Mouse (Mus musculus) liver, embryonic 12.5 days (tissue): ENCODE measurements around the gene AC134908.4. TPM values are rescaled to one million over a fixed set of nuclear protein-coding genes. Genes with fewer than 3 reads are reported as not detected.

Experiments used
- ATAC-seq: fragments of 200-750 bp; cut with Nextera tagmentation; 2 replicates; pipeline ENCODE4 v1.8.0; 2017; ENCODE audit warnings: moderate number of reproducible peaks, mild to moderate bottlenecking, moderate library complexity
- H3K27ac ChIP-seq: fragments of 300-500 bp; sonication (generic); 2 replicates; pipeline ENCODE4 v1.5.1; 2016; ENCODE audit warnings: mild to moderate bottlenecking
- H3K27me3 ChIP-seq: fragments of 300-500 bp; sonication (generic); replicated peaks from 2 replicates; pipeline ENCODE4 v1.6.1; 2016; ENCODE audit warnings: mild to moderate bottlenecking, moderate library complexity
- H3K36me3 ChIP-seq: fragments of 300-500 bp; sonication (generic); 2 replicates; pipeline ENCODE4 v1.6.1; 2016; ENCODE audit warnings: mild to moderate bottlenecking, moderate library complexity
- H3K4me1 ChIP-seq: fragments of 300-500 bp; sonication (generic); 2 replicates; pipeline ENCODE4 v1.6.1; 2016
- H3K4me2 ChIP-seq: fragments of 300-500 bp; sonication (generic); 2 replicates; pipeline ENCODE4 v1.6.1; 2016; ENCODE audit warnings: mild to moderate bottlenecking, moderate library complexity
- H3K4me3 ChIP-seq: fragments of 300-500 bp; sonication (generic); 2 replicates; pipeline ENCODE4 v1.5.1; 2016; ENCODE audit warnings: mild to moderate bottlenecking, moderate library complexity
- H3K9ac ChIP-seq: fragments of 300-500 bp; sonication (generic); 2 replicates; pipeline ENCODE4 v1.6.1; 2016; ENCODE audit warnings: mild to moderate bottlenecking, moderate library complexity
- H3K9me3 ChIP-seq: fragments of 300-500 bp; sonication (generic); replicated peaks from 2 replicates; pipeline ENCODE4 v1.6.1; 2016; ENCODE audit warnings: mild to moderate bottlenecking, moderate library complexity
- WGBS: fragments of 180-500 bp; shearing (Covaris S2); methylation state at CpG from one replicate; pipeline ENCODE4 v1.1.7; 2016; ENCODE audit not compliant: insufficient replicate concordance; 5-methylcytosine and 5-hydroxymethylcytosine counted together
- polyA plus RNA-seq: library from polyadenylated mRNA; unstranded; fragments of >200 nt; fragmentation: Nextera tagmentation; extraction: Ambion mirVana; gene quantifications from 2 replicates; pipeline ENCODE4 v1.2.1, GENCODE M21; 2016

The AC134908.4 gene
- polyA plus RNA-seq, 1 experiment from 2014 or later: not detected

GRCm38 (mm10) chr17:25796211-25796771 is 832 bp upstream of the AC134908.4 start:
- 0 out of 2 replicates have a peak overlapping the region, but pooled peaks have one; percentile 68 for H3K27ac ChIP-seq
- peaks cover 2% of the 10 kb centered on the region for H3K27me3 ChIP-seq
- H3K4me1 ChIP-seq: peaks cover 54% of the 10 kb centered on the region
- H3K36me3 ChIP-seq: peaks cover 13% of the 10 kb centered on the region
- peak overlapping the region; percentile 80 for H3K4me3 ChIP-seq
- H3K9me3 ChIP-seq: no peaks in the 10 kb centered on the region
- ATAC-seq: peak; percentile 9; the same call in 1 of the 2 replicates
- peak overlapping the region; percentile 95 for H3K4me2 ChIP-seq
- H3K9ac ChIP-seq: peak overlapping the region; percentile 77
- 3% methylated on average over 37 of the region's 37 CpGs for WGBS

DNA sequence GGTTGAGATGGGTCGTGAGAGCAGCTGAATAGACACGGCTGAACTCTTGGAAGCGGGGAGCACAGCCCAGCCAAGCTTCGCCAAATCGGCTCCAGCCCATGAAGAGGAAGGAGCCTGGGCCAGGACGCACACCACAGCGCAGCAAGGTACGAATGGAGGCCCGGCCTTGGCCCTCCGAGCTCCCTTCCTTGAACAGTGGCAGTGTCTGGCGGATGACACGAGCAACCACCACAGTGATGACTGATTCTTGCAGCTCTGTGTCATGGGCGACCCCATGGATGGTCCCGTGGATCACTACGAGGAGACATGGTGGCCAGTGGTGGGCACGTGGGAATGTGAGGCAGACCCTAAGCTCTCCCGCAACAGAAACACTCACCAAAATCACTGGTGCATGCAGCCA is 461 bp downstream of the AC134908.4 start:
- H3K36me3 ChIP-seq: peaks cover 19% of the 10 kb centered on the region
- H3K27me3 ChIP-seq: no peaks in the 10 kb centered on the region
- H3K4me3 ChIP-seq: no peak overlapping the region
- H3K4me2 ChIP-seq: peak overlapping the region; percentile 95; the same call in 1 of the 2 replicates
- H3K27ac ChIP-seq: no peak overlapping the region
- 83% methylated on average over 17 of the region's 17 CpGs for WGBS
- H3K9me3 ChIP-seq: no peaks in the 10 kb centered on the region
- no peak for ATAC-seq
- no peak overlapping the region for H3K9ac ChIP-seq
- H3K4me1 ChIP-seq: peaks cover 63% of the 10 kb centered on the region

GRCm38 (mm10) chr17:25794197-25794596 is 1.3 kb downstream of the AC134908.4 start:
- ATAC-seq: no peak
- Histone ChIP-seq H3K4me1 (peaks cover 63% of the 10 kb centered on the region), H3K4me2 (no peak overlapping the region), H3K9ac (no peak overlapping the region), H3K27ac (no peak overlapping the region), H3K9me3 (no peaks in the 10 kb centered on the region), H3K36me3 (peaks cover 27% of the 10 kb centered on the region), H3K27me3 (no peaks in the 10 kb centered on the region), H3K4me3 (no peak overlapping the region)
- 77% methylated on average over 13 of the region's 13 CpGs for WGBS

GRCm38 (mm10) chr17:25792615-25793014 is 2.8 kb downstream of the AC134908.4 start, which contains the start of gene Fam173a:
Fam173a (minus strand) TSS chr17:25792901.
- peaks cover 62% of the 10 kb centered on the region for H3K4me1 ChIP-seq
- H3K9me3 ChIP-seq: no peaks in the 10 kb centered on the region
- peak within 1 kb of the TSS; percentile 80 for H3K4me2 ChIP-seq
- no peaks in the 10 kb centered on the region for H3K27me3 ChIP-seq
- peak within 1 kb of the TSS; percentile 81 for H3K4me3 ChIP-seq
- WGBS: under 1% methylated on average over 14 of the region's 14 CpGs
- H3K9ac ChIP-seq: peak within 1 kb of the TSS; percentile 79
- peaks cover 41% of the 10 kb centered on the region for H3K36me3 ChIP-seq
- ATAC-seq: peak; percentile 48
- H3K27ac ChIP-seq: peak within 1 kb of the TSS; percentile 93

DNA sequence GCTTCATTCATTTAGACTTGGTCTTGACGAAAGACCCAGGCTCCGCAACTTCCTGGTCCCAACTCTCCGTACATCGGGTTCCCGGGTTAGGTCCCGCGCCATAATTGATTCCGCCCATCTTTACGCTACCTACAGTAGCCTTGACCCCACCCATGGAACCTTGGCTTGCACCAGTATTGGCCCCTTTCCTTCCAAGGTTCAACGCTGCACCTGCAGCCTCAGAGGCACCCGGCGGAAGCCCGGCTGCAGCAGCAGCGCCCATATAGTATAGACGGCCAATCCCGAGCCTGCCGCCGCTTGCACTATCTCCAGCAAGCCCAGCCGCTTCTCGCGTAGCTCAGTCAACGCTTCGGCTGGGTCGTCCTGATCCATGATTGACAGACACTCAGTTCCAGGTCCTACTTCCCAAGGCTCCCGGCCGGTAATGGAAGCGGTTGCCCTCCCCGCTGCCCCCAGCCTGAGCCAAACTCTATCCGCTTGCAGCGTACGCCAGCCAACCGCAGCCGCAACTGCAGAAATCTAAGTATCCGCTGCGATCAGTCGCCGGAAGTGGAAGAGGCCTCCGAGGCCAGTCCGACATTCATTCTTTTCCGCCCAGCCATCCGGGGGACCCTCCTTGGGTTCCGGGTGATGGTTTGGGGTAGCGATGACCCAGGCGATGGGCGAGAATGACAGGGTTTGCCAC is 3.5 kb downstream of the AC134908.4 start:
- Histone ChIP-seq H3K4me2 (peak overlapping the region; percentile 80), H3K9me3 (no peaks in the 10 kb centered on the region), H3K4me3 (peak overlapping the region; percentile 81), H3K27me3 (no peaks in the 10 kb centered on the region), H3K27ac (peak overlapping the region; percentile 93), H3K9ac (peak overlapping the region; percentile 79), H3K36me3 (peaks cover 44% of the 10 kb centered on the region), H3K4me1 (peaks cover 56% of the 10 kb centered on the region)
- ATAC-seq: peak; percentile 72
- under 1% methylated on average over 45 of the region's 45 CpGs for WGBS

DNA sequence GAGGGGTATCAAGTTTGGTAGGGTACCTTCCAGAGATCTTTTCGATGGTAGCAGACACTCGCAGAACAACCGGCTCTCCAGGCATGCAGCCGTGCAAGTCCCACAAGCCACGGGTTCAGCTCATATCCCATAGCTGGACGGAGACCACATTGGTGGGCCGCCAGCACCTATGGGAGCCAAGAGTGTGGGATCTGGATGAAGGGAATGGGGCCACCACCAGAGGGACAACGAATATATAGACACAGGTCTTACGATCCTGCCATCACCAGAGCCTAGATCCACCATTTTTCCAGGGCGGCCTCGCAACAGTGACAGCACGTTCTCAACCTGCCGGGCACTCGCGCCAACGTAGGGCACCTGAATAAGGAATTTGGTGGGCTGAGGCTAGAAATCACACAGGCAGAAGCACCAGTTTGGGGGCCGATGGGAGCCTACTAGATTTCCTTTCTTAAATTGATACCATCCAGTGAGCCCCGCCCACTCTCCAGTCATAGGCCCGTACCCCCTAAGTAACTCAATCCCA is 4.1 kb downstream of the AC134908.4 start:
- Histone ChIP-seq H3K27me3 (no peaks in the 10 kb centered on the region), H3K4me3 (peak overlapping the region; percentile 81), H3K4me1 (peaks cover 53% of the 10 kb centered on the region), H3K9me3 (no peaks in the 10 kb centered on the region), H3K36me3 (peaks cover 44% of the 10 kb centered on the region), H3K4me2 (peak overlapping the region; percentile 80), H3K9ac (peak overlapping the region; percentile 79), H3K27ac (peak overlapping the region; percentile 93)
- peak; percentile 24 for ATAC-seq
- WGBS: 29% methylated on average over 19 of the region's 19 CpGs

- Histone ChIP-seq H3K27ac (no peak overlapping the region), H3K27me3 (no peaks in the 10 kb centered on the region), H3K4me1 (peaks cover 31% of the 10 kb centered on the region), H3K9me3 (no peaks in the 10 kb centered on the region), H3K36me3 (peaks cover 53% of the 10 kb centered on the region), H3K4me3 (no peak overlapping the region), H3K9ac (no peak overlapping the region), H3K4me2 (no peak overlapping the region)
- WGBS: 84% methylated on average over 9 of the region's 9 CpGs
- ATAC-seq: no peak
These were observed 8.5 kb downstream of the AC134908.4 start for GRCm38 (mm10) chr17:25786781-25787504.

- Histone ChIP-seq H3K4me1 (peaks cover 25% of the 10 kb centered on the region), H3K9me3 (no peaks in the 10 kb centered on the region), H3K27ac (peak within 1 kb of the TSS; percentile 69), H3K9ac (peak within 1 kb of the TSS; percentile 72), H3K4me3 (peak within 1 kb of the TSS; percentile 73), H3K4me2 (peak within 1 kb of the TSS; percentile 87), H3K36me3 (peaks cover 59% of the 10 kb centered on the region), H3K27me3 (no peaks in the 10 kb centered on the region)
- 80% methylated on average over 3 of the region's 3 CpGs for WGBS
- no peak for ATAC-seq
These were observed 9.2 kb downstream of the AC134908.4 start, which contains the start of gene Ccdc78 for GRCm38 (mm10) chr17:25786280-25786679. Ccdc78 (plus strand) TSS chr17:25786580.

GRCm38 (mm10) chr17:25785281-25785745 is 10.1 kb downstream of the AC134908.4 start, which contains the start of gene Haghl:
Haghl (minus strand) TSS chr17:25785673.
- Histone ChIP-seq H3K27me3 (no peaks in the 10 kb centered on the region), H3K4me2 (peak within 1 kb of the TSS; percentile 87), H3K36me3 (peaks cover 63% of the 10 kb centered on the region), H3K9ac (peak within 1 kb of the TSS; percentile 72), H3K4me3 (peak within 1 kb of the TSS; percentile 73), H3K27ac (peak within 1 kb of the TSS; percentile 69), H3K9me3 (no peaks in the 10 kb centered on the region), H3K4me1 (peaks cover 16% of the 10 kb centered on the region)
- WGBS: under 1% methylated on average over 23 of the region's 23 CpGs
- ATAC-seq: peak; percentile 83

- H3K27me3 ChIP-seq: no peaks in the 10 kb centered on the region
- peaks cover 16% of the 10 kb centered on the region for H3K4me1 ChIP-seq
- H3K9me3 ChIP-seq: no peaks in the 10 kb centered on the region
- WGBS: 79% methylated on average over 15 of the region's 15 CpGs
- no peak overlapping the region for H3K27ac ChIP-seq
- no peak for ATAC-seq
- peaks cover 64% of the 10 kb centered on the region for H3K36me3 ChIP-seq
- peak overlapping the region; percentile 72; the same call in 1 of the 2 replicates for H3K9ac ChIP-seq
- H3K4me3 ChIP-seq: peak overlapping the region; percentile 73; the same call in 1 of the 2 replicates
- peak overlapping the region; percentile 87 for H3K4me2 ChIP-seq
These were observed 11.4 kb downstream of the AC134908.4 start for GRCm38 (mm10) chr17:25783861-25784574.

DNA sequence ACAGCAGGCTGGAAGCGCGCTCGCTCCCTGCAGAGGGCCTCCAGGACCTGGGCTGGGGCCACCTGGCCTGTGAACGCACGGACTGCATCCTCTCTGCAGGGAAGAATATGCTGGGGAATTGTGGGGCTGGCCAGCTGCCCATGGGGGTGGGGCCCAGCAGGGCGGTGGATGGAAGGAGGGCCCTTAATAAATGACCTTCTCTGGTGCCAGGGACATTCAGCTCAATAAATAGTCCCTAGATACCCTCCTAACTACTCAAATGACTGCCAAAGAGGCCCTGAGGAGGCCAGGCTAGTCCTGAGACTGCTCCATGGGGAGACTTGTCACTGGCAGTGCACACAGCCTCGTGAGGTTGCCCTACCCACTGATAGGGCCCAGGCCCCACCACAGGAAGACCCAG is 12.4 kb downstream of the AC134908.4 start:
- H3K4me3 ChIP-seq: no peak overlapping the region
- peaks cover 16% of the 10 kb centered on the region for H3K4me1 ChIP-seq
- no peak overlapping the region for H3K4me2 ChIP-seq
- ATAC-seq: no peak
- H3K9ac ChIP-seq: no peak overlapping the region
- WGBS: 79% methylated on average over 7 of the region's 7 CpGs
- peaks cover 66% of the 10 kb centered on the region for H3K36me3 ChIP-seq
- H3K27ac ChIP-seq: no peak overlapping the region
- H3K9me3 ChIP-seq: no peaks in the 10 kb centered on the region
- no peaks in the 10 kb centered on the region for H3K27me3 ChIP-seq
